Mouse (Mus musculus) effector memory CD4-positive, alpha-beta T cell, adult 5 months (primary cell): ENCODE measurements around the gene Mecr. TPM values are rescaled to one million over a fixed set of nuclear protein-coding genes. Genes with fewer than 3 reads are reported as not detected.

ENCODE experiments used
- polyA plus RNA-seq: library from polyadenylated mRNA; unstranded; fragments of 100-300 nt; shearing (Covaris generic); gene quantifications from one replicate; pipeline ENCODE4 v1.2.1, GENCODE M21; 2017

The Mecr gene
- polyA plus RNA-seq: 24.0 TPM

DNA sequence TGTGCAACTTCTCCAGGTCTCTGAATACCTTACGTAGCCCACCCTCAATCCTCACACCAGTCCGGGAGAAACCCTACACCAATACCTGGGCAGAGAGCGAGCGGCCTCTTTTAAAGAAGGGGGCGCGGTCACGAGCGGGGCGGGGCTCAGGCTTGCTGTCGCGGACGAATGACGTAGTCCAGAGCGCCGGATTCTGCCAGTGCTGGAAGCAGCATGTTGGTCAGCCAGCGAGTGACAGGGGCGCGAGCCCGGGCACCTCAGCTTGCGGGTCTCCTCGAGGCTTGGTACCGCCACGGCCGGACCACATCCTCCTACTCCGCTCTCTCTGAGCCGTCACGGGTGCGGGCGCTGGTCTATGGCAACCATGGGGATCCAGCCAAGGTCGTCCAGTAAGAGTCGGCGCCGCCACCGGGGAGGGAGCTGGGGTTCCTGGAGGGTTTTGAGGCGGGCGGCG is at the start of gene Mecr:
TSS of gene Mecr (plus strand) at position 181 of the 454 bp plus-strand sequence.

DNA sequence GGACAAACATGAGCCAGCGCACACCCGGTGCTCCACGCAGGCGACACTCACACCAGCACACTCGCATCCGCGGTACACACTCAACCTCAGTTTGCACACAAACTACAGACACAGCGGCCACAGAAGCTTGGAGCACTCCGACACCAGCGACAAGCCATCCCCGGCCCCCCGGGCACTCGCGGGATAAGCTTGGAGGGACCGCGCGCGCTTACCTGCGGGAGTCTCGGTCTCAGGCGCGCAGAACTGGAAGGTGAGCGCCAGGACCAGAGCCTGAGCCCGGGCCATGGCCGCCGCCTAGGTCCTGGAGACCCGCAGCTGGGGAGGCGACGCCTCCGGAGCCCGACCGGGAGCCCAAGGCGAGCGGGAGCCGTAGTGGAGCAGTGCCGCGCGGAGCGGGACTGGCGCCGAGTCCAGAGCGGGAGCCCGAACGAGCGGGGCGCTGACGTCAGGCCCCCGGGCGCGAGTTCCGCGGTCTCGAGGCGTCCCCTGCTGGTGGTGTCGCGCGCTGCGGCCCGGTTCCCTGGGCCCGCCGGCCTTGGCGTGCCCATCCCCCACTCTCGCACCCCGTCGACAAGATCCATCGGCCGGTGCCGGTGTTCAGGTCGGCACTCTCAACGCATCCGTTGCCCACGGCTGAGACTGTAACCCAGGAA is 5.3 kb upstream of the Mecr start, which contains the start of gene Ptpru:
TSS of gene Ptpru (minus strand) at position 417 of the 653 bp plus-strand sequence.

DNA sequence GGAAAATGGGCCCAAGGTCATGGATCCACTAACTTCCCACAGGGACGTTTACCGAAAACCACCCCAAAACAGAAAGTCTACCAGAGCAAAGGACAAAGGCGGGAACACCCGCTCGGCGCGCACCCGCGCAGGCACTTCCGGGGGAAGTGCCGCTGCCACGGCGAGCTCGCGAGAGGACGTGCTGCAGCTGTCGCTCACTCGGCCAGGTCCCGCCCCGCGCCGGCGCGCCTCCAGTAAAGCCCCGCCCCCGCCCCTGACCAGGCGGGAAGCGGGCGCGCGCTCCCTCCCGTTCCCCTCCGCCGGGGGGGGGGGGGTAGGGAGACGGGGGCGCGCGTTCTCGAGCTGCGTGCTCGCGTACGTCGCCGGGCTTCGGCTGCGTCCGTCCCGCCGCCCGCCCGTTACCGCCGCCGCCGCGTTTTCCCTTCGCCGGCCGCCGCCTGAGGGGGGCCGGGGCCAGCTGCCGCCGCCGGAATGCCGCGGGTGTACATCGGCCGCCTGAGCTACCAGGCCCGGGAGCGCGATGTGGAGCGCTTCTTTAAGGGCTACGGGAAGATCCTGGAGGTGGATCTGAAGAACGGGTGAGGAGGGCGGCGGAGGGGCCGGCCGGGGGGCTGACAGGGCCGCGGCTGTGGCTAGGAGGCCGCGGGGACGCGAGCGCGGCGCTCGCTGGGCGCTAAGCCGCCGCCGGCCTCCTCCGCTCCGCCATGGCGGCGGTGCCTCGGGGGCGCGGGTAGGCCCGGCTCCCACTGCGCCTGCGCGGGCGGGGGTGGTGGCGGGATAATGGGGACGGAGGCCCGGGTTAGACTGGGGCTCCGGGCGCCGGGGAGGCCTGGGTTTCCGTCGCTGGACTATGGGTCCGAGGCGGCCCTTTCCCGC is 30.3 kb downstream of the Mecr start, which contains the start of gene Srsf4:
TSS of gene Srsf4 (plus strand) at position 325 of the 876 bp plus-strand sequence.

Other genes with a start within 250 kb of the Mecr start
- 0.19 TPM for gene Ptpru, start 5.2 kb upstream of the Mecr start, polyA plus RNA-seq
- 127 TPM for gene Srsf4, start 30.1 kb downstream of the Mecr start, polyA plus RNA-seq
- not detected for gene Tmem200b, start 78.3 kb downstream of the Mecr start, polyA plus RNA-seq
- 0.39 TPM for gene Gm10300, start 231.2 kb downstream of the Mecr start, polyA plus RNA-seq
- gene Epb41, start 231.9 kb downstream of the Mecr start, polyA plus RNA-seq: 205 TPM